Mouse (Mus musculus): ENCODE measurements around the gene Itprip.

Itprip gene

GRCm38 (mm10) chr19:47919126-47919965 is at the start of gene Itprip, which contains the start of gene Cfap43:
Gene Itprip (minus strand): TSS chr19:47919299.
Gene Cfap43 (minus strand): TSS chr19:47919287.
- DNase-seq, result no peak

DNA sequence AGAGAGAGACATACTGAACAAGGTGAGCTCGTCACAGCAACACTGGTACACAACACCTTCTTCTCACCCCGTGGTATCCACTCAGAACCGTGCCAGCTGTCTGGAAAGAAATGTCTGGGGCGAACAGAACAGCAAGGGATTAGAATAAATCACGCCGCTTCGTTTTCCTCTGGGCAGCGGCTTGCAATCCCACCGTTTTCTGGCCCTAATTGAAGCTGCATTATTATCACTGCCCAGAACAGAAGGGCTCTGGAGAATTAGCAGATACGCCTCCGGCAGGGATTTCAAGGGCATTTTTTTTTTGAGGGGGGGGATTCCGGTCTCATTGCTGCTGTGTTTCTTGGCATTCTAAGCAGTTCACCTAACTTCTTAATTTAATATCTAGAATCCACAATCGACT is 39.1 kb upstream of the Itprip start:
- no peak for DNase-seq

DNA sequence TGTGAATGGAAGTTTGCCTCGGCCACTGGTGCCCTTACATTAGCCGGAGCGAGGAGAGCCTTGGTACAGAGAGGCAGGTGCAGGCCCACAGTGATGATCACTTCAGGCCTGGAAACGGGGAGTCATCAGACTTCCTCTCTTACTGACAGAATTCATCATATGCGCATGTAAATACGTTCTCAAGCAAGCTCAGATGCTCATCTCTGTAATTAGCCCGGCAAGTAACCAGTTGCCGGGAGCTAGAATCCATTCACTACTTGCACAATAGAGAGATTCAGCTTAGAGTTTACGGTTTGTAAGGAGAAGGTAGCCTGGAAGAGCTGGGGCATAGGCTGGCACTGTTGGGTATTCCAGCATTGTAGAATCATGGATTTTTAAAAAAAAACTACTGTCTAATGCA is 34.1 kb upstream of the Itprip start:
- no peak for DNase-seq

- DNase-seq, result no peak
Measured at GRCm38 (mm10) chr19:47950946-47951345, 31.8 kb upstream of the Itprip start.

- DNase-seq, result no peak
Measured at GRCm38 (mm10) chr19:47946821-47947465, 27.8 kb upstream of the Itprip start.

GRCm38 (mm10) chr19:47939361-47939760 is 20.3 kb upstream of the Itprip start:
- DNase-seq, result no peak

- no peak for DNase-seq
Measured at GRCm38 (mm10) chr19:47937443-47938406, 18.6 kb upstream of the Itprip start, which contains the start of gene Cfap58. Gene Cfap58 (plus strand): TSS chr19:47937675.

DNA sequence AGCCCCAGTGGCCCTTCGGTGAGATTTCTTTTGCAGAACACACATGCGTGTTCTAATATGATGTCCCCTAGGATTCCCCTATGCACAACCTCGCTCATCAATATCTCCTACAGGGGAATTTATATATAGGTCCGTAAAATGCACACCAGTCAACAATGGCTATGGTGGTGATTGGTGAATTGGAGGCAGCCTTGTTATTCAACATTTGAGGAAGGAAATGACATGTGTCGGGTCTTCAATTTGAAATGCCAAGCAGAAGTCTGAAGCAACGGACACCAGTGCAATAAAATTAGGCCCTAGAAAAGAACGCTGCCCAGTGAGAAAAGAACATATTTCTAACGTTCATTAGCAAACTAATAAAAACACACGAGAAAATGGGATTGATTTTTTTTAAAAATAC is 17.8 kb upstream of the Itprip start:
- no peak for DNase-seq

GRCm38 (mm10) chr19:47936490-47936889 is 17.4 kb upstream of the Itprip start:
- no peak for DNase-seq

- no peak for DNase-seq
Measured at GRCm38 (mm10) chr19:47935530-47935929, 16.4 kb upstream of the Itprip start.

GRCm38 (mm10) chr19:47934636-47935238 is 15.6 kb upstream of the Itprip start:
- no peak for DNase-seq

- DNase-seq, result no peak
Measured at GRCm38 (mm10) chr19:47934146-47934545, 15.0 kb upstream of the Itprip start.

- DNase-seq, result no peak
Measured at GRCm38 (mm10) chr19:47931982-47932638, 13.0 kb upstream of the Itprip start.

DNA sequence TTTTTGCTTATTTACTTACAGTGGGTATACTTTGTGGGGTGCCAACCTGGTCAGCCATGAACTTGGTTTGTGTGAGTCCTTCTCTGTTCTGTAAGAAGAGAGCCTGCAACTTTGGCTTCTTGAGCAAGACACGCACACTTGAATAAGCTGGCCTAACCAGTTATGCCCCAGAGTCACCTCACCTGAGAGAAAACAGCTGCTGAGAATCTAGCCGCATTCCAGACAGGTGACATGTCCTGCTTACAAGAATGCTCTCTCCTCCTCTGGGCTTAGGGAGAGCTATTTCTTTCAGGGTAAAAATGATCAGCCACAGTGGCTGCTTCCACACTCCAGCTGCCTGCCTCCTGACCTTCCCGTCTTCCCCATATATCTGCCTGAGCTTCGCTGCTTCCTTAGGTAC is 9.9 kb upstream of the Itprip start:
- no peak for DNase-seq

DNA sequence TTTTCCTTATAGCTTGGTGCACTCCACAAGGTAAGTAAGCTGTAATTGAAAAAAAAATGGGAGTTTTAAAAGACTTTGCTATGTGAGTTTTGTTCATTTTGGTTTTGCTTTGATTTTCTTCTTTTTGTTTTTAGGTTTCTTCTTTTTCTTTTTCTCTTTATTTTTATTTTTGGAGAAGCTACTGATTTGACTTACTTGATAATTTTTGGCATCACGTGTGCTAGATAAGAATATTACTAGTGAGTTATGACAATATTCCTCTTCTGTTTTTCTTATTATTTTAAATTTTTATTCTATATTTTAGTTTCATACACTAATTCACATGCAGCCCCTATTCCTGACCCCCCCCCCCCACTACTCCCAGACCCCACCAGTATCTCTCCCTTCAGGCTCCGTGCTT is 7.9 kb upstream of the Itprip start:
- DNase-seq, result no peak

- no peak for DNase-seq
Measured at GRCm38 (mm10) chr19:47925819-47926218, 6.7 kb upstream of the Itprip start.

- no peak for DNase-seq
Measured at GRCm38 (mm10) chr19:47919966-47920375, 872 bp upstream of the Itprip start.

- DNase-seq, result no peak
Measured at GRCm38 (mm10) chr19:47918455-47919101, 521 bp downstream of the Itprip start.

- no peak for DNase-seq
Measured at GRCm38 (mm10) chr19:47918016-47918415, 1.1 kb downstream of the Itprip start.

GRCm38 (mm10) chr19:47917396-47917795 is 1.7 kb downstream of the Itprip start:
- no peak for DNase-seq

- DNase-seq, result no peak
Measured at GRCm38 (mm10) chr19:47915251-47915650, 3.8 kb downstream of the Itprip start.
